15 mouse cellular contexts compared by ENCODE assay signal in the genomic region with DNA sequence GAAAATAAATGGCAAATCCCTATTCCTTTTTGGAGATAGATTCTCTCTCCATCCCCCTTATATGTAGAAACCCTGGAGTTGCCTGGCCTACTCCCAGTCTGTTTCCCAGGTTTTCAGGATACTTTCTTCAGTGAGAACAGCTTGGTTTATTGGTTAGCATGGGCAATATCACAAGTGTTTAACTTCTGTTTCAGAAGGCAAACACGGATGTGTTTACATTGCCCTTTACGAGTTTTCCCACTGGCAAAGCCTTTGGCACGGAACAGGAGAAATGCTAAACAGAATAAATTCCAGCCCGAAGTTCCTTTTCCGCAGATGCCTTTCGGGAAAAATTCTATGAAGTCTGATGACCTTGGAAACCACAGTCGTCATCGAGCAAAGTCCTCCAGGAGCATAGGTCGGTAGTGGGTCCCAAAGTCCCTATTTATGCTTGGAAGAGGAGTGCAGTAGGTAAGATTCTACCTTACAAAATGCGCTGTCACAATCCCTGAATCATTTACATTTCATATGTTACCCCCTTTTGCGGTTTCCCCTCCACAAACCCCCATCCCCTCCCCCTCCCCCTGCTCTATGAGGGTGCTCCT. TPM values are rescaled to one million over a fixed set of nuclear protein-coding genes. Genes with fewer than 3 reads are reported as not detected.
DNase-seq lines count a peak whose midpoint lies in the region; ATAC-seq lines count a peak whose summit lies in the region.
"Had no signal": no experiment of that assay in that cellular context is flagged by ENCODE, and none has a peak within 500 bp of the region (broad histone marks: within the 10 kb centered on the region; RNA-seq: fewer than 3 reads in every experiment).

No protein-coding gene starts in this region.

- 66% methylated on average over 11 of the region's 11 CpGs for WGBS in kidney, embryonic 15.5 days
- 45% methylated on average over 11 of the region's 11 CpGs for WGBS in stomach, embryonic 15.5 days

- no peak overlapping the region for H3K9ac ChIP-seq in kidney, embryonic 15.5 days
- no peak overlapping the region for H3K9ac ChIP-seq in stomach, embryonic 15.5 days
- H3K9ac ChIP-seq: liver, embryonic 15.5 days had no signal

- no peaks in the 10 kb centered on the region for H3K36me3 ChIP-seq in kidney, embryonic 15.5 days
- H3K36me3 ChIP-seq in stomach, embryonic 15.5 days: no peaks in the 10 kb centered on the region
- H3K36me3 ChIP-seq: liver, embryonic 15.5 days had no signal

- ATAC-seq in kidney, embryonic 15.5 days (replicated peaks; ENCODE audit: low FRiP score): no peak
- peak; percentile 50; the same call in 1 of the 2 replicates for ATAC-seq in stomach, embryonic 15.5 days (ENCODE audit: insufficient read depth, low FRiP score, low read depth)
- ATAC-seq: midbrain, embryonic 16.5 days; Patski had no signal

- peak; percentile 32 for DNase-seq in kidney, adult 18-20 months
- peak; percentile 16 to 36 for DNase-seq in lung, adult 18-20 months
- no peak for DNase-seq in lung, postnatal 4 days
- peak; percentile 18 for DNase-seq in kidney, postnatal 14 days
- no peak for DNase-seq in spleen, postnatal 14 days (ENCODE audit: low spot score in 2 of 2)
- no peak for DNase-seq in adrenal gland, adult (ENCODE audit: inconsistent age in 2 of 2, low spot score in 1 of 2)
- DNase-seq: B cell, adult 2 months; cerebellum, postnatal 36 days; gastrocnemius, postnatal 25 days; heart, postnatal 4 days had no signal

- peaks cover 8% of the 10 kb centered on the region for H3K4me1 ChIP-seq in kidney, embryonic 15.5 days
- no peaks in the 10 kb centered on the region for H3K4me1 ChIP-seq in stomach, embryonic 15.5 days

- no peak overlapping the region for H3K27ac ChIP-seq in kidney, embryonic 15.5 days
- H3K27ac ChIP-seq in stomach, embryonic 15.5 days: peak overlapping the region; percentile 23; the same call in 1 of the 2 replicates
- H3K27ac ChIP-seq: liver, embryonic 15.5 days had no signal

- no peak overlapping the region for H3K4me3 ChIP-seq in kidney, embryonic 15.5 days (replicated peaks)
- H3K4me3 ChIP-seq in stomach, embryonic 15.5 days (replicated peaks): no peak overlapping the region
- H3K4me3 ChIP-seq: liver, embryonic 15.5 days had no signal

- no peaks in the 10 kb centered on the region for H3K9me3 ChIP-seq in kidney, embryonic 15.5 days (replicated peaks)
- H3K9me3 ChIP-seq in stomach, embryonic 15.5 days: no peaks in the 10 kb centered on the region
- H3K9me3 ChIP-seq: liver, embryonic 15.5 days had no signal

- H3K4me2 ChIP-seq in kidney, embryonic 15.5 days: no peak overlapping the region
- H3K4me2 ChIP-seq in stomach, embryonic 15.5 days: no peak overlapping the region

- no peaks in the 10 kb centered on the region for H3K27me3 ChIP-seq in kidney, embryonic 15.5 days
- H3K27me3 ChIP-seq in stomach, embryonic 15.5 days (replicated peaks): no peaks in the 10 kb centered on the region
- H3K27me3 ChIP-seq: liver, embryonic 15.5 days; Patski had no signal

RNA-seq across cellular contexts. Expression of gene Pde4d, which starts 1.3 kb away (rescaled TPM):
- polyA plus RNA-seq in kidney, embryonic 15.5 days (2015; fragmentation: Nextera tagmentation; extraction: Ambion mirVana): 13.9 and 16.7 TPM in 2 replicates
- polyA plus RNA-seq in stomach, embryonic 15.5 days (2015; fragmentation: Nextera tagmentation; extraction: Ambion mirVana): 22.8 and 26.6 TPM in 2 replicates

Comparison
In these comparisons a context has a peak if more than half of its experiments do, and no peak if none do; other contexts are left out.
1. DNase-seq: peak in kidney, adult 18-20 months (single experiment), lung, adult 18-20 months (2 of 2) and kidney, postnatal 14 days (single experiment); none in lung, postnatal 4 days (0 of 2), spleen, postnatal 14 days (0 of 2) and adrenal gland, adult (0 of 2).